Mouse (Mus musculus) central nervous system, embryonic 18 days (tissue): ENCODE data around the gene C130026I21Rik. TPM values are rescaled to one million over a fixed set of nuclear protein-coding genes. Genes with fewer than 3 reads are reported as not detected.

Source experiments
- polyA plus RNA-seq: library from polyadenylated mRNA; depleted of rRNA; stranded (reverse); fragments of >200 nt; gene quantifications from 2 replicates; pipeline ENCODE4 v1.2.3, GENCODE M21; 2012; rRNA removed

Gene C130026I21Rik
- polyA plus RNA-seq, result 0.13 and 3.1 TPM in 2 replicates

DNA sequence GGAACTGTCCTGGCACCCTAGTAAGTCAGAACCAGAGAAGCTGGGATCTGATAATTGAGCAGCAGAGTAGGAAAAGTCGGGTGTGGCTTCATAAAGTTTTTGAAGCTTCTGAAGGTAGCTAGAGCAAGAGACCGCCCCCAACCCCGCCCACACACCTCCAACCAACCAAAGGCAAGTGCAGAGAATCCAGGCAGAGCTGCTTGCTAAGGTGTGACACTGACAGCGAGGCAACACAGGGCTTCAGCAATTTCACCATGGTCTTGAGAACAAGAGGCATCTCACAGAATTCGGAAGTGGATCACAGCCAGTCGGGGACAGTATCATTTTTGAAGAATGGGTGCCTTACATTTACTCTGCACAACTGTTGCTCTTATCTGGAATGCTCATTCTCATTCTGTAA is at the start of gene C130026I21Rik:
TSS of gene C130026I21Rik (minus strand) at position 101 of the 400 bp plus-strand sequence.

DNA sequence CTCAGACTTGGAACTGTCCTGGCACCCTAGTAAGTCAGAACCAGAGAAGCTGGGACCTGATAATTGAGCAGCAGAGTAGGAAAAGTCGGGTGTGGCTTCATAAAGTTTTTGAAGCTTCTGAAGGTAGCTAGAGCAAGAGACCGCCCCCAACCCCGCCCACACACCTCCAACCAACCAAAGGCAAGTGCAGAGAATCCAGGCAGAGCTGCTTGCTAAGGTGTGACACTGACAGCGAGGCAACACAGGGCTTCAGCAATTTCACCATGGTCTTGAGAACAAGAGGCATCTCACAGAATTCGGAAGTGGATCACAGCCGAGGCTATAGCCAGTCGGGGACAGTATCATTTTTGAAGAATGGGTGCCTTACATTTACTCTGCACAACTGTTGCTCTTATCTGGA is 160.6 kb downstream of the C130026I21Rik start, which contains the start of gene A530032D15Rik:
TSS of gene A530032D15Rik (minus strand) at position 101 of the 400 bp plus-strand sequence.

GRCm38 (mm10) chr1:85099864-85100263 is 170.5 kb downstream of the C130026I21Rik start, which contains the start of gene Gm10553:
TSS of gene Gm10553 (plus strand) at chr1:85100164.

Other genes starting within 250 kb of the C130026I21Rik start
- gene Gm10553, start 170.4 kb downstream of the C130026I21Rik start, polyA plus RNA-seq, result not detected in 2 replicates
- gene A530032D15Rik, start 160.7 kb downstream of the C130026I21Rik start, polyA plus RNA-seq, result not detected in 2 replicates